Mouse (Mus musculus): ENCODE measurements around the gene Tank. TPM values are rescaled to one million over a fixed set of nuclear protein-coding genes. Genes with fewer than 3 reads are reported as not detected.

Tank gene
- polyA plus RNA-seq (2012; rRNA removed), result 0.48 and 1.0 TPM in 2 replicates

DNA sequence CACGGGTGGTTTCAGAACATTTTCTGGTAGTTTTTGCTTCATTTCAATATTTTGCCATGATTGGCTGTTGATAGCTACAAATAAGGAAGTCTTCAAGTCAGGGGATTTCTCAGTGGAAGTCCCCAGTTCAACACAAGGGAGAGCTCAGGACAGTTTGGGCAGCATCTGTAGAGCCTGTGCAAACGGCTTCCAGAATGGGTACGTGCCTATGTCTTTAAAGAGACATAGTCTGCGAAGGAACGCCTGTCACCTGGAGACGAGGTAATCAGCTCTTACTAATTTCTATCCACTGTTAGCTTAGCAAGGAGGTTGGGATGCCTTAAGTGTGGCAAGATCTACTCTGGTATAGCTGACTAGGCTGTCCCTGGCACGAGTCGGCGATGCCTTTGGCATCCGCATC, at the start of gene Tank:
Tank (plus strand) TSS at position 153 of the 400 bp plus-strand sequence.

Other genes with a start within 250 kb of the Tank start
- gene Psmd14, start 133.1 kb downstream of the Tank start, polyA plus RNA-seq (2012; rRNA removed), result 1.7 and 2.0 TPM in 2 replicates
- not detected in 2 replicates for gene Tbr1, start 224.3 kb downstream of the Tank start, polyA plus RNA-seq (2012; rRNA removed)

Data from stomach, adult 2 months (tissue).